Mouse (Mus musculus) 416B (cell line): Measurements from ENCODE around the gene Elmo1.

Experiments used
- DNase-seq: peaks from one replicate; pipeline ENCODE4 v3.0.0; 2011; ENCODE audit warnings: low read depth

The Elmo1 gene

GRCm38 (mm10) chr13:20472891-20473539, 382.6 kb downstream of the Elmo1 start:
- DNase-seq, result no peak

- DNase-seq, result no peak
Measured at GRCm38 (mm10) chr13:20473641-20474078, 383.3 kb downstream of the Elmo1 start.

- DNase-seq, result no peak
Measured at GRCm38 (mm10) chr13:20474600-20474999, 384.2 kb downstream of the Elmo1 start.

GRCm38 (mm10) chr13:20481805-20482204, 391.4 kb downstream of the Elmo1 start:
- DNase-seq, result no peak

GRCm38 (mm10) chr13:20489110-20489509, 398.7 kb downstream of the Elmo1 start:
- DNase-seq, result peak; percentile 36

GRCm38 (mm10) chr13:20489698-20490417, 399.5 kb downstream of the Elmo1 start:
- DNase-seq, result peak; percentile 73

GRCm38 (mm10) chr13:20490860-20491594, 400.6 kb downstream of the Elmo1 start:
- no peak for DNase-seq

- DNase-seq, result no peak
Measured at GRCm38 (mm10) chr13:20491666-20492065, 401.3 kb downstream of the Elmo1 start.

- no peak for DNase-seq
Measured at GRCm38 (mm10) chr13:20494047-20494739, 403.8 kb downstream of the Elmo1 start.

- DNase-seq, result no peak
Measured at GRCm38 (mm10) chr13:20501923-20502322, 411.5 kb downstream of the Elmo1 start.

GRCm38 (mm10) chr13:20503371-20503770, 413.0 kb downstream of the Elmo1 start:
- DNase-seq, result no peak

GRCm38 (mm10) chr13:20507381-20508129, 417.2 kb downstream of the Elmo1 start:
- DNase-seq, result no peak

- DNase-seq, result no peak
Measured at GRCm38 (mm10) chr13:20511026-20511425, 420.6 kb downstream of the Elmo1 start.

GRCm38 (mm10) chr13:20512317-20513240, 422.2 kb downstream of the Elmo1 start:
- DNase-seq, result no peak

- no peak for DNase-seq
Measured at GRCm38 (mm10) chr13:20514721-20515120, 424.3 kb downstream of the Elmo1 start.

GRCm38 (mm10) chr13:20516096-20516495, 425.7 kb downstream of the Elmo1 start:
- peak; percentile 72 for DNase-seq

- no peak for DNase-seq
Measured at GRCm38 (mm10) chr13:20517702-20518101, 427.3 kb downstream of the Elmo1 start.

- no peak for DNase-seq
Measured at GRCm38 (mm10) chr13:20521492-20521891, 431.1 kb downstream of the Elmo1 start.

- DNase-seq, result no peak
Measured at GRCm38 (mm10) chr13:20523671-20524070, 433.3 kb downstream of the Elmo1 start.

GRCm38 (mm10) chr13:20525844-20526243, 435.4 kb downstream of the Elmo1 start:
- DNase-seq, result no peak
